Mouse (Mus musculus): Measurements from ENCODE around the gene Insrr.
"Not testable (repeated sequence)": the region's sequence is repeated elsewhere in the genome, so short reads cannot be mapped to it uniquely, and the experiment has no call there.

Gene Insrr

DNA sequence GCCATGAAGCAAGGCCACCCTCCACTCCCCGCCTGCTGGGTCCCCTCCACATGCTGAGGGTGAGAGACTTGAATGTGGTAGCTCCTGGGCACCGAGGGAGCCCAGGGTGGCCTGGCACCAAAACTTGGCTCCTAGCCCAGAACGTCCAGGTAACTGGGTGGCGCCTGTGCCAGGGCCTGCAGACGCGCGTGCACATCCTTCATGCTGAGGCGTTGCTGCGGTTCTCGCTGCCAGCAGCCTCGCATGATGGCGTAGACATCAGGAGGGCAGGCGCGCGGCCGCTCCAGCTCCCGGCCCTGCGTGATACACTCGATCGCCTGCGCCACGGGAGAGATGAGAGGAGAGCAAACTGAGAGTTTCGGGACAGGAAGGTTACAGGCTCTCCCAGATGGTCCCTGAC is 18.5 kb upstream of the Insrr start:
- DNase-seq (ENCODE audit: low spot score in 2 of 2), result no peak

DNA sequence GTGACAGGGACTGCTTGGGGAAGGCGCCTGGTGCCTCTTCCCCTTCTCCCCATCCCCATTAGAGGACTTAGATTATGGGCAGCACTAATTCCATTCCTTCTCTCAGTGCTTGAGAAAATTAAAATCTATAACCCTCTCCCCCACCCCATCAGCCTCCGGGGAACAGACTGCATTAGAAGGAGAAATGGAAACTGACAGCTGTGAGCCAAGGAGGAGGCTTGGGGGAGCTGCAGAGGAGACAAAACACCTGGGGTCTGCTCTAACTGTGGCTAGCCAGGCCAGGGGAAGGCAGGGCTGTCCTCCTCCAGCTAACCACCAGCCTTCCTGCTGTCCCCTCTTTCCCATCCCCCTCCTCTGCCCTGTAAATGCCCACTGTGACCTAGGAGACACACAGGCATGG is 17.7 kb upstream of the Insrr start:
- DNase-seq (ENCODE audit: low spot score in 2 of 2), result no peak

DNA sequence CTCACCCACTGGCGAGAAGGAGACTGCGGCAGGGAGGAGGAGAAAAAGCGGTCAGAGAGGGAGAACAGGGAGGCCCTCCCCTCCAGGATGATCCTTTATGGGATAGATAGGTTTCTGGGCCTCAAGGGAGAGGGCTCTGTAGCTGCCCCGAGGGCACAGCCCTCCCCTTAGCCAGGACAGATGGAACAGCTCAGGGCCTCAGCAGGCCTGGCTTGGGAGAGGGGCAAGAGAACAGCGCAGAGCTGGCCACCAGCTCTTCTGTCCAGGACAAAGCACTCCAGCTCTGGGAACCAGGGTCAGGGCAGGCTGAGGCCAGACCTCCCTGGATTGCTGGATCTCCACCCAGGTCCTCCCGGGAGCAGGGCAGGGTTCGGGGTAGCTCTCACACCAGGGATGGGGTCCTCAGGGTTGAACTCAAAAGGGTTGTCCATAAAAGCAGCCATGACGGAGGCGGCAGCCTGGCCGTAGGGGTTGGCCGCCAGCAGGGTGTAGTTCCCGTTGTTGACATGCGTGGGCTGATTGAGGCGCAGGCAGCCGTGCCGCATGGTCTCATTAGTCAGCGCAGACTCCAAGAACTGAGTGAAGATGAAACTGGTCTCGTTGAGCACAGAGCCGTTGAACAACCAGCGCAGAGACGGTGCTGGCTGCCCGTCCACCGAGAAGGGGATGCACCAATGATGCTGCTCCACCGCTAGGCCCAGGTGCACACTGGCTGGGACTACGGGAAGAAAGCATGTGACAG is 13.3 kb upstream of the Insrr start:
- no peak for DNase-seq (ENCODE audit: low spot score in 2 of 2)

DNA sequence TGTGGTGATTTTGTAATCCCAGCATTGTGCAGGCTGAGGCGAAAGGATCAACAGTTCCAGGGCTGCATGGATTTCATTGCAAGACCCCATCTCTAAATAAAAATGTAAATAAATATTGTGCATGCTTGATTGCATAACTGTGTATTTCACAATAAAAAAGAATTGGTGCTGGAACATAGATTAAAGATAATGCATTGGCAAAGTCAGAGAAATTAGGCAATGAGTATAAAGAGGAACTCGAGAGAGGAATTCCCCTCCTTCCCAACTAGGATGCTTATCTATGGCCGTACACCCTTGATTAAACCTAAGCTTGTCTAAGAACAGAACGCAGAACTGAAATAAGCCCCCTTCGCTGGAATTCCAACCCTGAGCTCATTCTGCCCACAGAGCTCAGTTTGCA is 11.6 kb upstream of the Insrr start:
- DNase-seq (ENCODE audit: low spot score in 2 of 2), result no peak

DNA sequence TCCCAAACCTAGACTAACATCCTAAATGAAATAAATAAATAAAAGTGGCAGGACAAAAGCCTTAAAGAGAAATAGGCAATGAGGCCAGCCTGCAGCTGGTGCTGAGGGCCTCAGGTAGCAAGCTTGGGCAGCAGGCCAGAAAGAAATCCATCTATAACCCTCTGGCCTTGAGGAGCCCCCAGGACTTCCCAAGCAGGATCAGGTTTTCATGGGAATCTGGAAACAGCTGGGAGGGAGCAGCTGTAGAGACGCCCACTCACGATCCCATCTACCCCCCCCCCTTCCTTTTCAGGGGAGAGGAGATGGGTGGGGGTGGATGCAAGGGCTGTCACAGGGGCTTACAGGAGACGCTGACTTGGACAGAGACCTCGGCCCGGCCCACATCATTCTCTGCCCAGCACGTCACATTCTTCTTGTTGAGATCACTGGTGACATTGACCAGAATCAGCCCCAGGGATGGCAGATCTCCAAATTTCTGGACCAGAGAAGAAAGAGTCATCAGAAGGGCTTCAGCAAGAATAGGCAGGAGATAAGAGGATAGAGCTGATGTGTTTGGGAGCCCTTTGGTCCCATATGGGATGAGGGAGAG is 11.0 kb upstream of the Insrr start:
- DNase-seq (ENCODE audit: low spot score in 2 of 2), result no peak

DNA sequence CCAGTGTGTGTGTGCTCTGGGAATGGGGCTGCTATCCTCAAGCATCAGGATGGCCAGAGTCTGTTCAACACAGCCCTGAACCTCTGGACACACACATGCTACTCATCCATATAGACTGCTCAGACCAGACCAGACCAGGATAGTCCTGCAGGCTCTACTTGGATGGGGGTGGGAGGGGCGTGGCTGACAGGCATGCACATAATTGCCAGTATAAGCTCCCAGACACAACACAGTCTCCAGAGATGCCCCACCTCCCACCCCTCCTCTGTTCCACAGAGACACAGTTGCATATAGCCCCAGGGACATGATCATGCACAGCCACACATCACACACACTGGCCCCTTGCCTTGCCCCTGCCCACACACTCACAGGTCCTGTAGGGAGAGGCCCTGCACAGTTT is 7.5 kb upstream of the Insrr start:
- DNase-seq (ENCODE audit: low spot score in 2 of 2), result no peak

DNA sequence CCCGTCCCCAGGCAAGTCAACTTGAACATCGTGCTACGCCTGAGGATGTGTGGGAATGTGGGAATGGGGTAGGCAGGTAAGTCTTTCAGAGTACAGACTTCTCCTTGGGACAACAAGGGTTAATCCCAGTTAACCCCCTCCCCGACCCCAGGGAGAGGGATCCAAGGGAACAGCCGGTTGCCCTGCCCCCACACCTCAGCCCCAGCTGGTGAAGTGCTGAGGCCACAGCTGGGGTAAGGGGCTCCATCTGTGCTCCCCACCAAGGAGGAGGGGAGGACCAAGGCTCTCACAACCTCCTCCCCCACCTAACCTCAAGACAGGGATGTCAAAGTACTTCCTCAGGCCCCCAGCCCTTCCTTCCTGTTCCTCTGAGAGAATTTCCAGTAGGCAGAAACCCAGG is 7.0 kb upstream of the Insrr start:
- no peak for DNase-seq (ENCODE audit: low spot score in 2 of 2)

DNA sequence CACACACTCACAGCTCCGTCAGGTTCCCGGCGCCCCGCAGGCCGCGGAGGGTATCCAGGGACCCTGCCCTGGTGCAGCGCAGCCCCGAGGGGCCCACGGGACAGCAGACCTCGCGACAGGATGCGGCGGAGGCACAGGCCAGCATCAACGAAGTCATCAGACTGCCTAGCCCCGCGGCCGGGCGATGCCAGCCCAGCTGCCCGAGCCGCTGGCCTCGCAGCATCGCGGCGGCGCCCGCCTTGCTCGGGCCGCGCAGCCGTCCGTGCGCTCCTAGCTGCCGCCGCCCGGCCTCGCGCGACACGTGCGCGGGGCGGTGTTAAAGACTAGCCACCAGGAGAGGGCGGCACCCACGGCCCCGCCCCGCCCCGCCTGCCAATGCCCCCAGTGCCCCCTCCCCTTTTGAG is 1.8 kb upstream of the Insrr start, which contains the start of gene Ntrk1:
Gene Ntrk1, minus strand, starts transcription at position 241 of the 404 bp plus-strand sequence.
- no peak for DNase-seq (ENCODE audit: low spot score in 2 of 2)

DNA sequence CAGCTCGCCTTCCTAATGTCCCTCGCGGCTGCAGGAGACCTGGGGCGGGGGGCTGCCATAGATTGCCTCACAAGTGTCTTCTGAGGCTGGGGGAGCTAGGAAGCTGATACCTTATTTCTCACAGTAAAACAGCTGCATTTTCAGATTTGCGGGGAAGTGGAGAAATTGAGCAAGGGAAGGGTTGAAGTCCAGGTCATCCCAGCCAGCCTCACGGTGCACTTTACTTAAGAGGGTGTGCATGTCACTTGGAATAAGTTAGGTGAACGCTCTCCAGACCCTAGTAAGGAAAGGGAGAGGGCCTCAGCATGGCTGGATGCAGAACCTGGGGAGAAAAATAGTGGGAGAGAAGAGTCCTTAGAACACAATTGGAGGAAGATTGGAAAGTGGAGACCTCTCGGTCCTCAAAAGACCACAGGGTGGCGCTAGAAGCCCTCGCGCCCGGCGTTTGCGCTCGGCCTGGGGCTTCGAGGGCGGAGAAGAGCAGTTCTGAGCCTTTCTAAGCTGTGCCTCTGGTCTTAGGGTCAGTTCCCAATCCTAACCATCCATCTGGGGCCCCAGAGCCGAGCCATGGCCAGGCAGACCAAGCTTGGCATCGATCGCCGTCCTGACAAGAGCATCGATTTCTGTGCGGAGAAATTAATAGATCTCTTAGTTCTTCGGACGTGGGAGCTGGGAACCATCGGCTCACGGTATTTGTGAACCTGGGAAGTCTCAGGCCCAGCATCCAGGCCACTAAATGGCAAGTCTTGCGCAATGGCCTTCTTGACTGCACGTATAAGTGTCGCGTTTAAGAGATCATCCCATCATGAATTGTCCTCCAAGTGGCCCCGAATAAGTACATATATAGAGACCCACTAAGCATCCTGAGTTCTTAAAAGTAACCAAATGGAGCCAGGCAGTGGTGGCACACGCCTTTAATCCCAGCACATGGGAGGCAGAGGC is 1.1 kb upstream of the Insrr start:
- peak; percentile 60 to 74 for DNase-seq (ENCODE audit: low spot score in 2 of 2)

DNA sequence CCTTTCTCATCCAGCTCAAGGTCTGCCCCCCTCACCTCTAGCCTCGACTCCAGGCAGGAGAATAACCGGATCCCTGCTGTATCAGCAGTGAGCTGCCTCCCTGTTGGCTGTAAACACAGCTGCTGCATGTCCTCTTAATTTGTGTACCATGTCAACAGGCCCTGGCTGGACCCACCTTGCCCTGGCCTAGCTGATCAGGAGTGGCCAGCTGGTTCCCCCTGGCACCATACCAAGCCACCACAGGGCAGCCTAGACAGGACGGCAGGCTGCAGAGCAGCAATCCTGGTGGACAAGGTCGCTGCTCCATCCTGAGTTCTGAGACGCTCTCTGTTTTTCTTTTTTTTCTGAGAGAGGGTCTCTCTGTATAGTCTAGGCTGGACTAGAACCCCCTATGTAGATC is 4.9 kb downstream of the Insrr start:
- DNase-seq (ENCODE audit: low spot score in 2 of 2), result no peak

DNA sequence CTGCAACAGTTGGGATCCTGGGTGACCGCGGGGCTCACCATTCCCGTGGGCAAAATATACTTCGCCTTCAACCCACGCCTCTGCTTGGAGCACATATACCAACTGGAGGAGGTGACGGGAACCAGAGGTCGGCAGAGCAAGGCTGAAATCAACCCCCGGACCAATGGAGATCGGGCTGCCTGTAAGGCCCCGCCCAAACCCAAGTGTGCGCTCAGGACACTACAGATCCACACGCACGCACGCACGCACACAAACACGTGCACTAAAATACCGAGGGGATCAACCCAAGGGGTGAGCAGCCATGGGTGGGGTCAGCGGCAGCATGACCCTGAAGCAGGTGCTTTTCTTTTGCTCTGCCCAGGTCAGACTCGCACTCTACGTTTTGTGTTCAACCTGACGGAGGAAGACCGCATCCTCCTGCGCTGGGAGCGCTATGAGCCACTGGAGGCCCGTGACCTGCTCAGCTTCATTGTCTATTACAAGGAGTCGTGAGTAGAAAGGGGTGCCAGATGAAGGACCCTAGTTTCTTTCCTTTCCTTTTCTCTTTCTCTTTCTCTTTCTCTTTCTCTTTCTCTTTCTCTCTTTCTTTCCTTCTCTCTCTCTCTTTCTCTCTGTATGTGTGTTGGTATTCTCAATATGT is 7.4 kb downstream of the Insrr start:
- DNase-seq (ENCODE audit: low spot score in 2 of 2), result no peak

DNA sequence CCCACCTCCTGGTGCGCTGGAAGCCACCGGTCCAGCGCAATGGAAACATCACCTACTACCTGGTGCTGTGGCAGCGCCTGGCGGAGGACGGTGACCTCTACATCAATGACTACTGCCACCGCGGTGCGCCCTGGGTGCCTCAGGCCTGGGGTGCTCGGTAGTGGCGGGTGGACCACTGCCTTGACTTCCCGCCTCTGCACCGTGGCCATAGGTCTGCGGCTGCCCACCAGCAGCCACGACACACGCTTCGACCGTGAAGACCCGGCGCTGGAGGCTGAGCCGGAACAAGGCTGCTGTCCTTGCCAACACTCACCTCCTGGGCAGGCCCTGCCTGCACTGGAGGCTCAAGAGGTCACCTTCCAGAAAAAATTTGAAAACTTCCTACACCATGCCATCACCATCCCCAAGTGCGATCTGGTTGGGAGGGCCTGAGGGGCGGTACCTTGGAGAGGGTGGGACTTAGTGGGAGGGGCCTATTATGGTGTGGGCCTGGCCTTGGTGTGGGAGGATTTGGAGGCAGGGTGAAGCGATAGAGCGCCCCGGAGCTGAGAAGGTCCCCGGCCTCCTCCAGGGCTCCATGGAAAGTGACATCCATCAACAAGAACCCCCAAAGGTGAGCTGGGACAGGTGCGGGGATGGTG is 12.7 kb downstream of the Insrr start:
- no peak for DNase-seq (ENCODE audit: low spot score in 2 of 2)

DNA sequence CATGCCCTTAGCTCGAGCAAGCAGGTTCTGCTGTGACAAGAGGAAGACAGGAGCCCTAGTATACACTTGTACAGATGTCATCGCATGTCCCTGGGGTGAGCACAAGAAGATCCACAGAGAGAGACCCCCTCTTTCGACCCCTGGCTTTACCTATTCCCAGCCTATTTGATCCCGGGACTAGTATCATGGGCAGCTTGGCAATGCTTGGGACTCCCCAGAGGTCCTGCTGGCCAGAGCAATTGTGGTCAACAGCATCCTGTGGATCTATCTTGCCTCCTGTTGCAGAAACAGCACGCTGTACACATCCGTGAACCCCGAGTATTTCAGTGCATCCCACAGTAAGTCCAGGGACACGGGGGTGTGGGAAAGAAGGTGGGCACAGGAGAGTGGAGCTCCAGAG is 14.5 kb downstream of the Insrr start:
- DNase-seq (ENCODE audit: low spot score in 2 of 2), result no peak

DNA sequence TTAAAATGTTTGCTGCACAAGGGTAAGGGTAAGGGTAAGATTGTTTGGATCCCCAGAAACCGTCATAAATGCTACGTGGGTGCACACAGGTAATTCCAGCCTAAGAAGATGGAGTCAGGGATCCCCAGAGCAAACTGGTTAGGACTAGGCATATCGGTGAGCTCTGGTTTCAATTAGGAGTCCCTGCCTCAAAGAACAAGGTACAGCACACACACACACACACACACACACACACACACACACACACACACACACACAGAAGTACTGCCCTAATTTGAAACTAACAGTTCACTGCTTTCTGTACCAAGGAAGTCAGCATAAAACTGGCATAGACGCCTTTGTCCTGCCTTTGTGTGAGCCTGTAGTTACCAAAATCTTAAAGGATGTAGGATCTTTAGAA is 15.7 kb downstream of the Insrr start:
- DNase-seq (ENCODE audit: low spot score in 2 of 2), result no peak

DNA sequence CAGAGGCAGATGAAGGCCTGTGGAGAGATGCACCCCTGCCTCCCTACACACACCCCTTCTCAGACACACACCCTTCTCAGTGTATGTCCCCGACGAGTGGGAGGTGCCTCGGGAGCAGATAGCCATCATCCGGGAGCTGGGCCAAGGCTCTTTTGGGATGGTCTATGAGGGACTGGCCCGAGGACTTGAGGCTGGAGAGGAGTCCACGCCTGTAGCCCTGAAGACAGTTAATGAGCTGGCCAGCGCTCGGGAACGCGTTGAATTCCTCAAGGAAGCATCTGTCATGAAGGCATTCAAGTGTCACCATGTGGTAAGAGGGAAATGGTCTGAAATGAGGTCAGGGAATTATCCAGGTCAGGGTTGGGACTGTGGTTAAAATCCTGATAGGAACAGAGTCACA is 16.1 kb downstream of the Insrr start:
- DNase-seq (ENCODE audit: low spot score in 2 of 2), result peak in 1 of 2 experiments; percentile 68

DNA sequence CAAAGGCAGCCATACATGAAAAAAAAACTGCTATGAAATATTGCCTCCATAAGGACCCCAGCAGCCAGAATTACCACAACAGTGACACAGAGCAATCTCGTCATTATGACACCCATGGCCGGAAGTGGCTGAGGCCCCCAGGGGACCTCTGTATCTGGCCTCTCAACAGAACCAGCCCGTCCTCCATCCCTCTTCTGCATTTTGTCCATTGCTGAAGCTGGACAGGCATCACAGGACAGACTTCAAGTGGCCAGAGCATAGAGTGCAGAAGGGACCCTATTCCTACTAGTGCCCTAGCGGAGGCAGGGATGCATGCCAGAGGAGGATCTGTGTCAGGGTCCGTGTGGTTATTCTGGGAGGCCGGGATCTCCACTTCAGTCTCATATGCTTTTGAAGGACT is 19.4 kb downstream of the Insrr start:
- DNase-seq (ENCODE audit: low spot score in 2 of 2), result no peak

DNA sequence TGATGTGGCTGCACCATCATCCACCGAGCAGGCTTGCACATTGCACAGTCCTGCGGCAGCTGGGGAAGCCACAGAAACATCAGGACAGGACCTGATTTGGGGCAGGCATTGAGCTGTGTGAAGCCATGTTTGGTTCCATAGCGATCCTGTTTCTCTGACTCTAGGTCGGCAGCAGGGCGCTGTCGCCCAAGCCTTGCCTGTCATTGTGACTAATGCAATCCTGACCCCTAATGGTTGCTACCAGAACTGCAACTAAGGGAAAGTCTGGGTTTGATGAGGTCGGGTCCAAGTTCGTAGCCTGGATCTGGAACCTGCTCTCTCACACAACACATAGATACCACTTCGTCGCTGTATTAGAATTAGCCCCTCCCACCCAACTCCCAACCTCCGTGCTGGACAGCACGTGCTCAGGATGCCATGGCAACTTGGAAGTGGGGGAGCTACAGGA is 19.9 kb downstream of the Insrr start:
- DNase-seq (ENCODE audit: low spot score in 2 of 2), result no peak

DNA sequence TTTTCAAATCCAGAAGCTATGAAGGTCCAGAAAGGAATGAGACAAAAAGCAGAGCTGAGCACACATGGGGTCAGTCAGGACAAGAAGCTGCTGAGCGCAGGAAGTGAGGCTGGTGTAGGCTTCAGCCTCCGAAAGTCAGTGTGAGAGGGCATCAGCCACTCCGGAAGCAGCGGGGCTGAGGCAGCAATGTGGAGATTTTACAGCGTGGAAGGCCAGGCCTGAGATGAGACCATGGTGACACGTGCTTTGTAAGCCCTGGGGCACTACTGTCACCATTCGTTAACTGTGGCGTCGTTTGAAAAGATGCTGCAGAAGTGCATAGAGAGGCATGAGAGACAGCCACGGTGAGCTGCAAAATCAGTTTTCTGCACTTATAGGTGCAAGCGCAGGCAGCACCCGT is 21.5 kb downstream of the Insrr start:
- no peak for DNase-seq (ENCODE audit: low spot score in 2 of 2)

DNA sequence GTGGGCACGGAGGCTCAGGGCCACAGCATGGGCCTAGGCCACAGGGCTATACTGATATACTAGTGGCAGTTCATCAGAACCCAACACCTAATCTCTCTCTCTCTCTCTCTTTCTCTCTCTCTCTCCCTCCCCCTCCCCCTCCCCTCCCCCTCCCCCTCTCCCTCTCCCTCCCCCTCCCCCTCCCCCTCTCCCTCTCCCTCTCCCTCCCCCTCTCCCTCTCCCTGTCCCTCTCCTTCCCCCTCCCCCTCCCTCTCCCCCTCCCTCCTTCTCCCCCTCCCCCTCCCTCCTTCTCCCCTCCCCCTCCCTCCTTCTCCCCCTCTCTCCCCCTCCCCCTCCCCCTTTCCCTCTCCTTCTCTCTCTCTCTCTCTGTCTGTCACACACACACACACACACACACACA is 27.5 kb downstream of the Insrr start, which contains the start of gene Pear1:
Gene Pear1, minus strand, starts transcription at position 101 of the 400 bp plus-strand sequence.
- DNase-seq (ENCODE audit: low spot score in 2 of 2), result not testable (repeated sequence)

DNA sequence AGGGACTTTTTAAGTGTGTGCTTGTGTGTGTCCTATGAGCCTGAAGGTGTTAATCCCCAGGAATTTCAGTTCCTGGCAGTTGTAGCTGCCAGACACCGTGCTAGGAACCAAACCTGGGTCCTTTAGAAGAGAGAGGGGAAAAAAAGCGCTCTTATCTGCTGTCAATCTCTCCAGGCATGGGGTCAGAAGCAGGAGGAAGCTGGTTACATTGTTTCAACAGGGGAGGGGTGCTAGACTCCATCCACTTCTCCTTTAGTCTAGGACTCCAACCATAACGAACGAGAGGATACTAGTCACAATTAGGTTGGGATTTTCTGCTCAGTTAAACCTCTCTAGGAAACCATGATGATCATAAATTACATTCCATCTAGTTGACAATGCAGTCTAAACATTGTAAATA is 31.7 kb downstream of the Insrr start:
- no peak for DNase-seq (ENCODE audit: low spot score in 2 of 2)

DNA sequence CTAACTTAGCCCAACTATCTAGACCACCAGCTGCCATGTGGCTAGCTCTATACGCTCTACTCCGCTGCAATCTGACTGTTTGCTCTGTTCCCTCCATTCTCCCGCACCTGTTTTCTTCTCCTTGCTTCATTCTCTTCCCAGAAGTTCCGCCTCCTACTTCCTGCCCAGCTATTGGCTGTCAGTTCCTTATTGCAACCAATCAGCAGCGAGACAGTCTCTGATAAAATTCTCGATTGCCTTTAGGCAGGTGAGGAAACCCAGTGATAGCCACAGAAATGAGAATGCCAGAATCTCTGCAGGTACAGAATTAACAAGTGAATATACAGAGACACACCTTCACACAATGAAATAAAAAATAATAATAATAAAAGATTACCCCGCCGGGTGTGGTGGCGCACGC is 32.3 kb downstream of the Insrr start:
- no peak for DNase-seq (ENCODE audit: low spot score in 2 of 2)

Data from urinary bladder, postnatal 4 days (tissue).